Mouse (Mus musculus) bone marrow, adult 2 months (tissue): ENCODE results near the gene Olfr691.

Experiments
- CTCF ChIP-seq: fragments of 200-500 bp; IDR thresholded peaks from 2 replicates; pipeline ENCODE4 v1.5.1; 2011; ENCODE audit warnings: low read length, control low read depth; ENCODE audit not compliant: control insufficient read depth, insufficient read depth
- POLR2A ChIP-seq: fragments of 200-500 bp; IDR thresholded peaks from 2 replicates; pipeline ENCODE4 v1.6.1; 2011; ENCODE audit warnings: low read depth, mild to moderate bottlenecking, control low read depth, low read length, borderline replicate concordance; ENCODE audit not compliant: control insufficient read depth

DNA sequence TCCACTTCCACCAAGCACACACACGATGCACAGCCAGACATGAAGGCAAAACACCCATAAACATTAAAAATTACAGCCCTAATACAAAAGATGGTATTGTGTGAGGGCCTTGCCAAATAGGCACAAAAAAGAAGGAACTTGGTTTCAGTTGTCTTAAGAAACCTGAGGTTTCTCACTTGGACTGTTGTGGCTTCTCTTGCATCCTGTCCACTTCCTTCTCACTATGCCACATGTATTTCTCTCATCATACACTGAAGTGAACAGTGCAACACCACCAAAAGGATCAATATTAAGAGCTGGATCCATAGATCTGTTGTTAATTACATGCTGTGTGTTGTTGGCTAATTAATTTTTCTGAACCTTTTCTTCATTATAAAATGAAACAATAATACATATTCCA is 30.8 kb upstream of the Olfr691 start:
- TF ChIP-seq CTCF, result no peak
- TF ChIP-seq POLR2A, result no peak
